Mouse (Mus musculus): ENCODE data around the gene Ybx2.
A peak's percentile ranks its signal among the peaks of the same experiment; 100 is the strongest.
"Not testable (repeated sequence)": the region's sequence is repeated elsewhere in the genome, so short reads cannot be mapped to it uniquely, and the experiment has no call there.

Ybx2 gene

GRCm38 (mm10) chr11:69914917-69915430 is 20.6 kb upstream of the Ybx2 start:
- DNase-seq (ENCODE audit: low spot score): no peak

- no peak for DNase-seq (ENCODE audit: low spot score)
These were observed 19.6 kb upstream of the Ybx2 start for GRCm38 (mm10) chr11:69915667-69916627.

GRCm38 (mm10) chr11:69916652-69917378 is 18.8 kb upstream of the Ybx2 start:
- DNase-seq (ENCODE audit: low spot score): not testable (repeated sequence)

- DNase-seq (ENCODE audit: low spot score): no peak
These were observed 18.1 kb upstream of the Ybx2 start for GRCm38 (mm10) chr11:69917379-69917948.

- DNase-seq (ENCODE audit: low spot score): no peak
These were observed 17.5 kb upstream of the Ybx2 start for GRCm38 (mm10) chr11:69918118-69918517.

- no peak for DNase-seq (ENCODE audit: low spot score)
These were observed 16.5 kb upstream of the Ybx2 start for GRCm38 (mm10) chr11:69919053-69919452.

GRCm38 (mm10) chr11:69919661-69920265 is 15.8 kb upstream of the Ybx2 start:
- peak; percentile 85 for DNase-seq (ENCODE audit: low spot score)

GRCm38 (mm10) chr11:69920266-69921031 is 15.1 kb upstream of the Ybx2 start:
- DNase-seq (ENCODE audit: low spot score): peak; percentile 86

GRCm38 (mm10) chr11:69921114-69922011 is 14.2 kb upstream of the Ybx2 start, which contains the start of gene Eif5a:
Gene Eif5a, minus strand, starts transcription at chr11:69921958.
- DNase-seq (ENCODE audit: low spot score): peak; percentile 100

GRCm38 (mm10) chr11:69922012-69922756 is 13.4 kb upstream of the Ybx2 start:
- DNase-seq (ENCODE audit: low spot score): no peak

GRCm38 (mm10) chr11:69922796-69923195 is 12.8 kb upstream of the Ybx2 start:
- no peak for DNase-seq (ENCODE audit: low spot score)

- DNase-seq (ENCODE audit: low spot score): no peak
These were observed 8.1 kb upstream of the Ybx2 start for GRCm38 (mm10) chr11:69927501-69927900.

- no peak for DNase-seq (ENCODE audit: low spot score)
These were observed 5.9 kb upstream of the Ybx2 start for GRCm38 (mm10) chr11:69929712-69930111.

GRCm38 (mm10) chr11:69930176-69930575 is 5.4 kb upstream of the Ybx2 start:
- DNase-seq (ENCODE audit: low spot score): not testable (repeated sequence)

GRCm38 (mm10) chr11:69930967-69931537 is 4.5 kb upstream of the Ybx2 start:
- DNase-seq (ENCODE audit: low spot score): no peak

- DNase-seq (ENCODE audit: low spot score): no peak
These were observed 3.8 kb upstream of the Ybx2 start for GRCm38 (mm10) chr11:69931769-69932168.

- DNase-seq (ENCODE audit: low spot score): no peak
These were observed 3.3 kb upstream of the Ybx2 start for GRCm38 (mm10) chr11:69932254-69932653.

GRCm38 (mm10) chr11:69933066-69933465 is 2.5 kb upstream of the Ybx2 start:
- DNase-seq (ENCODE audit: low spot score): no peak

- DNase-seq (ENCODE audit: low spot score): peak; percentile 99
These were observed 1.4 kb upstream of the Ybx2 start for GRCm38 (mm10) chr11:69934169-69934568.

All from testis, postnatal 10 days (tissue).